Comparison of ENCODE assay signal across 13 mouse cellular contexts in the genomic region with DNA sequence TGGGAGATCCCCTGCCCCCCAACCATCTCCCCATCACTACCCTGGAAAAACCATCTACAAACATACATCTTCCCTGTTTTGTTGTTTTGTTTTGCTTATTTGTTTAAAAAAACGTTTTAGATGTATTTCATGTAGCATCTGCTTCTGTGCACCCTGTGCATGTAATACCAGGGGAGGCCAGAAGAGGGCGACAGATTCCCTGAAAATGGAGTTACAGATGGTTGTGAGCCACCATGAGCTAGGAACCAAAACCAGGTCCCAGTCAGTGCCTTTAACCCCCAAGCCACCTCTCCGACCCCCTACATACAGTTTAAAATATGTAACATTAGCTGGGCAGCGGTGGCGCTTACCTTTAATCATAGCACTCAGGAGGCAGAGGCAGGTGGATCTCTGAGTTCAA. TPM values are rescaled to one million over a fixed set of nuclear protein-coding genes. Genes with fewer than 3 reads are reported as not detected.
DNase-seq lines count a peak whose midpoint lies in the region; TF ChIP-seq lines count a peak whose summit lies in the region.
"Had no signal": no experiment of that assay in that cellular context is flagged by ENCODE, and none has a peak within 500 bp of the region (broad histone marks: within the 10 kb centered on the region; RNA-seq: fewer than 3 reads in every experiment).

No protein-coding gene starts in this region.

- no peak for DNase-seq in kidney, adult 2 months
- no peak for DNase-seq in kidney, postnatal 36 days
- DNase-seq in thymus, postnatal 0 days (ENCODE audit: low spot score): peak; percentile 32
- no peak for DNase-seq in thymus, postnatal 10 days (ENCODE audit: low spot score in 2 of 2)
- peak; percentile 56 for DNase-seq in thymus, postnatal 4 days
- no peak for DNase-seq in retina, postnatal 1 day
- no peak for DNase-seq in heart, adult 18-20 months
- DNase-seq: embryo, embryonic 11 days; liver, embryonic 13.5 days; midbrain, embryonic 14.5 days had no signal

- TF ChIP-seq CTCF in kidney, adult 2 months (conservative IDR thresholded peaks at IDR 0.05; ENCODE audit: insufficient read depth, insufficient read length, low read depth, low read length): peak; percentile 69
- TF ChIP-seq CTCF in embryonic fibroblast, embryonic 13.5 days (IDR thresholded peaks at IDR 0.05; ENCODE audit: borderline replicate concordance, insufficient read depth, low read length): peak; percentile 17; the same call in 1 of the 2 replicates

- WGBS in kidney, adult 2 months: 75% methylated on average over 5 of the region's 5 CpGs

- no peak for TF ChIP-seq POLR2A in kidney, adult 2 months (IDR thresholded peaks at IDR 0.05; ENCODE audit: low read depth, low read length)
- no peak for TF ChIP-seq POLR2A in embryonic fibroblast, embryonic 13.5 days (IDR thresholded peaks at IDR 0.05; ENCODE audit: low read depth, low read length)

- H3K4me1 ChIP-seq in kidney, adult 2 months (ENCODE audit: control insufficient read depth, insufficient read depth, low read length): no peaks in the 10 kb centered on the region
- H3K4me1 ChIP-seq in embryonic fibroblast, embryonic 13.5 days (ENCODE audit: control insufficient read depth, insufficient read depth, low read length): no peaks in the 10 kb centered on the region
- H3K4me1 ChIP-seq: heart, embryonic 12.5 days had no signal

- no peaks in the 10 kb centered on the region for H3K36me3 ChIP-seq in kidney, adult 2 months (ENCODE audit: control insufficient read depth, insufficient read depth, low read length)
- H3K36me3 ChIP-seq: heart, embryonic 12.5 days; liver, embryonic 13.5 days had no signal

- no peak overlapping the region for H3K27ac ChIP-seq in kidney, adult 2 months (ENCODE audit: insufficient read depth, low read depth, low read length)
- H3K27ac ChIP-seq in embryonic fibroblast, embryonic 13.5 days (ENCODE audit: insufficient read depth, low read length): no peak overlapping the region
- H3K27ac ChIP-seq: liver, embryonic 13.5 days had no signal

- no peak overlapping the region for H3K4me3 ChIP-seq in kidney, adult 2 months (ENCODE audit: insufficient read depth, low read depth, low read length)
- no peak overlapping the region for H3K4me3 ChIP-seq in embryonic fibroblast, embryonic 13.5 days (ENCODE audit: insufficient read depth, low read length)
- H3K4me3 ChIP-seq: heart, embryonic 12.5 days; liver, embryonic 13.5 days had no signal

- no peaks in the 10 kb centered on the region for H3K27me3 ChIP-seq in kidney, adult 2 months (replicated peaks; ENCODE audit: control insufficient read depth, insufficient read depth, low read length)
- H3K27me3 ChIP-seq: liver, embryonic 13.5 days had no signal

RNA-seq across cellular contexts. Expression of gene Arhgef19, which starts 18.1 kb away (rescaled TPM):
- 4.9 and 5.1 TPM in 2 replicates for polyA plus RNA-seq in kidney, adult 2 months (2012; rRNA removed)
- polyA plus RNA-seq in thymus, postnatal 0 days (2015; fragmentation: Nextera tagmentation; extraction: Ambion mirVana): 0.29 and 0.39 TPM in 2 replicates
- 15.2 and 16.4 TPM in 2 replicates for polyA plus RNA-seq in embryonic fibroblast, embryonic 13.5 days (2011; ENCODE audit: insufficient read length, low read depth, missing spikeins)
- 10 to 100 TPM; 28.3 to 31.3 TPM for total RNA-seq in heart, adult 18-20 months (2021)
- polyA plus RNA-seq: inflammation-experienced regulatory T-cells, adult 6 months had no signal

RNA-seq across cellular contexts. Expression of gene Epha2, which starts 43.6 kb away (rescaled TPM):
- polyA plus RNA-seq in kidney, adult 2 months (2012; rRNA removed): 8.1 and 9.6 TPM in 2 replicates
- 0.55 and 0.58 TPM in 2 replicates for polyA plus RNA-seq in thymus, postnatal 0 days (2015; fragmentation: Nextera tagmentation; extraction: Ambion mirVana)
- polyA plus RNA-seq in embryonic fibroblast, embryonic 13.5 days (2011; ENCODE audit: insufficient read length, low read depth, missing spikeins): 16.7 and 28.6 TPM in 2 replicates
- total RNA-seq in heart, adult 18-20 months (2021): 1 to 10 TPM; 6.2 to 6.6 TPM
- polyA plus RNA-seq: inflammation-experienced regulatory T-cells, adult 6 months had no signal

RNA-seq across cellular contexts. Expression of gene Rsg1, which starts 43.7 kb away (rescaled TPM):
- 1.2 and 1.6 TPM in 2 replicates for polyA plus RNA-seq in kidney, adult 2 months (2012; rRNA removed)
- 2.7 and 3.4 TPM in 2 replicates for polyA plus RNA-seq in thymus, postnatal 0 days (2015; fragmentation: Nextera tagmentation; extraction: Ambion mirVana)
- 1.3 and 2.1 TPM in 2 replicates for polyA plus RNA-seq in embryonic fibroblast, embryonic 13.5 days (2011; ENCODE audit: insufficient read length, low read depth, missing spikeins)
- 1 to 10 TPM in 1 of 2 experiments, under 1 TPM in 1; 0.52 to 1.2 TPM for total RNA-seq in heart, adult 18-20 months (2021)

Comparison
In these comparisons a context has a peak if more than half of its experiments do, and no peak if none do; other contexts are left out.
1. DNase-seq: peak in thymus, postnatal 0 days (single experiment) and thymus, postnatal 4 days (single experiment); none in kidney, adult 2 months (single experiment), kidney, postnatal 36 days (0 of 2), thymus, postnatal 10 days (0 of 2), retina, postnatal 1 day (single experiment) and heart, adult 18-20 months (0 of 2).